Mouse (Mus musculus): ENCODE results near the gene Slc25a23. TPM values are rescaled to one million over a fixed set of nuclear protein-coding genes. Genes with fewer than 3 reads are reported as not detected.

The Slc25a23 gene
- polyA plus RNA-seq (2016; fragmentation: Nextera tagmentation; extraction: Ambion mirVana), result 20.3 and 21.3 TPM in 2 replicates

DNA sequence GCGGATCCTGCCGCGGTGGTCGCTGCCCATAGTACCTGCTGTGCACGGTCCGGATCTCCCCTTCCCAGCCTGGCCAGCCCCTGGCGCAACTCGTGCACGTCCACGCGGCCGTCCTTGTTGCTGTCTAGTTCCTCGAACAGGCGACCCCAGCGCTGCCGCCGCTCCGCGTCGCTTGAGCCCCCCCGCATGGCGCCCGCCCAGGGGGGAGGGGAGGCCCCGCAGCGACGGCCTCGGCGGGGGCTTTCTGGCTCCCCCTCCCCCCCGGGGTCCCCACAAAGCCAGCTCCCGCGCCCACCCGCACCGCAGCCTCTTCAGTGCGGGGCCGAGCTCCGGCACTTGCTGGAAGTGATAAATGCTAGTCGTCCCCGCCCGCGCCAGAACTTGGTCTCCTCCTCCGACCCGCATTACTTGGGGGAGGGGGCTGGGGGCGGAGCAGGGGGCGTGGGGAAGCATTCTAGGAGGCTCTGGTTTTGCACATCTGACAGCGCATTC lies at the start of gene Slc25a23:
Slc25a23 (minus strand) TSS at position 378 of the 492 bp plus-strand sequence.
- Histone ChIP-seq H3K4me1 (peaks cover 30% of the 10 kb centered on the region), H3K27me3 (peaks cover 36% of the 10 kb centered on the region), H3K27ac (peak within 1 kb of the TSS; percentile 90), H3K9me3 (no peaks in the 10 kb centered on the region), H3K4me2 (peak within 1 kb of the TSS; percentile 87), H3K36me3 (replicated peaks) (peaks cover 16% of the 10 kb centered on the region), H3K4me3 (replicated peaks) (peak within 1 kb of the TSS; percentile 69), H3K9ac (peak within 1 kb of the TSS; percentile 76)
- 1% methylated on average over 38 of the region's 45 CpGs for WGBS
- ATAC-seq (ENCODE audit: low FRiP score), result peak; percentile 80

DNA sequence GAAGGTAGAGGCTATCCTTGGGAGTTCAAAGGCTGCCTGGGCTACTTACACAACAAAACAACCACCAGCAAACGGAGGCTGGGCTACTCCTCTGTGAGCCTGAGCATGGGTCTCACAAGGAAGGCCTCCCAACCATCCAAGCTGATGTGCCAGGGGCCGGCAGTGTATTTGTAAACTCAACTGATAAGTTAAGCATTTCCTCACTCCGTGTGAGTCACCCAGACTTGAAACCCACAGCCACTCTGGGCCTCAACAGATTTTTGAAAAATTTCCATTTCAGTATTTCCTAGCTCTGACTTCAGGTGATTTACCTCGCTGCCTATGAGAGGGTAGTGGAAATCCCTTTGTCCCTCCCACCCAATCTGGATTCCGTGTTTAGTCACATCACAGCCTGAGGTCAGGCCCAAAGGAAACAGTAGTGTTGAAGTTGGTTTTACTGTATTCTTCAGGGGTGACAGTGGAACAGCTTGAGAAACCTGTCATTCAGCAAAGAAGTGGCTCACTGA lies 49.1 kb upstream of the Slc25a23 start:
- Histone ChIP-seq H3K27ac (no peak overlapping the region), H3K9me3 (no peaks in the 10 kb centered on the region), H3K4me3 (replicated peaks) (no peak overlapping the region), H3K9ac (no peak overlapping the region), H3K4me1 (peaks cover 29% of the 10 kb centered on the region), H3K36me3 (replicated peaks) (no peaks in the 10 kb centered on the region), H3K4me2 (no peak overlapping the region), H3K27me3 (no peaks in the 10 kb centered on the region)
- 60% methylated on average over 5 of the region's 5 CpGs for WGBS
- no peak for ATAC-seq (ENCODE audit: low FRiP score)

DNA sequence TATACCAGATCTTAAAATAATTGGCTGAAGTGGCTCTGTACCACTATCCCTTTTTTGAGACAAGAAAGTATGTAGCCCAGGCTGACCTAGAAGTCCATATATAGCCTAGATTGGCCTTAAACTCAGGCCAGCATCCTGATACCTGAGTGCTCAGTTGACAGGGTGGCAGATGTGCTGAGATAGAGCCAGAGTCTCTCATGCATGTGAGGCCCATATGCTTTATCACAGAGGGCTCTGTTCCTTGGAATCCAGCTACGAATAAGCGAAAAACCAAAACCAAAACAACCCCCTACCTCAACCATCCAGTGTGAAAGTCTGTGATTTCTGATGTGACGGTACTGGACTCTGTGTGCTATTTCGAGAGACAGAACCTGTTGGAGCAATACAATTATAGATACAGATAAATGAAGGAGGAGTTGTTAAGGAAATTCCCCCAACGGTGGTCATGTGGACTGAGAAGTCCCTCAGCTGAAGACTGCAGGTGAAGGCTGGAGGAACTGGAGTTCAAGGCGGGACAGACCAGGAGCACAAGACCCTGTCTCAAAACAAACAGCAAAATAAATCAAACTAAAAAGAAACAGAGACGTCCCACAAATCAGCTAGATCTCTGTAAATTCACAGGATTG lies 48.5 kb upstream of the Slc25a23 start:
- H3K4me2 ChIP-seq, result no peak overlapping the region
- 85% methylated on average over 7 of the region's 7 CpGs for WGBS
- no peaks in the 10 kb centered on the region for H3K27me3 ChIP-seq
- H3K9ac ChIP-seq, result no peak overlapping the region
- no peaks in the 10 kb centered on the region for H3K36me3 ChIP-seq (replicated peaks)
- peaks cover 29% of the 10 kb centered on the region for H3K4me1 ChIP-seq
- ATAC-seq (ENCODE audit: low FRiP score), result no peak
- H3K9me3 ChIP-seq, result no peaks in the 10 kb centered on the region
- no peak overlapping the region for H3K4me3 ChIP-seq (replicated peaks)
- H3K27ac ChIP-seq, result no peak overlapping the region

DNA sequence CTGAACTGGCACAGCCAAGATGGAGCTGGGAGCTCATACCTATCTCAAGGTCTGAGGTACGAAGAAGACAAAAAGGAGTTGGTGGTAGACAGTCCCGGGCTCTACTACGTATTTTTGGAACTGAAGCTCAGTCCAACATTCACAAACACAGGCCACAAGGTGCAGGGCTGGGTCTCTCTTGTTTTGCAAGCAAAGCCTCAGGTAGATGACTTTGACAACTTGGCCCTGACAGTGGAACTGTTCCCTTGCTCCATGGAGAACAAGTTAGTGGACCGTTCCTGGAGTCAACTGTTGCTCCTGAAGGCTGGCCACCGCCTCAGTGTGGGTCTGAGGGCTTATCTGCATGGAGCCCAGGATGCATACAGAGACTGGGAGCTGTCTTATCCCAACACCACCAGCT lies 47.4 kb upstream of the Slc25a23 start:
- Histone ChIP-seq H3K4me1 (peaks cover 29% of the 10 kb centered on the region), H3K4me3 (replicated peaks) (no peak overlapping the region), H3K27me3 (no peaks in the 10 kb centered on the region), H3K27ac (no peak overlapping the region), H3K4me2 (peak overlapping the region; percentile 86), H3K9me3 (no peaks in the 10 kb centered on the region), H3K9ac (no peak overlapping the region), H3K36me3 (replicated peaks) (no peaks in the 10 kb centered on the region)
- 89% methylated on average over 5 of the region's 5 CpGs for WGBS
- no peak for ATAC-seq (ENCODE audit: low FRiP score)

DNA sequence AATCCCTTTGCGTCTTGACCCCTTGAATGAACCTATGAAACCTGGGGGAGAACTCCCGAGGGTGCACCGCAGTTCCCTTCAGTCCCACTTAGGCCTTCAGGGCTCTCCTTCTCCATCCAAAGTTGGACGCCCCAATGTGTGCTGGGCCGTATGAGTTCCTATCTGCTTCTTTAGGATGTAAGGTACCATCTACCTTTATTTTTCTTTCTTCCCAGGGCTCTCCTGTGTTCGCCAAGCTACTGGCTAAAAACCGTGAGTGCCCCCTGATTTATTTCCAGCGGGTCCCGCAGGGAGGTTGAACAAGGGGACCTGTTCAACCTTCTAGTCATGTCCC lies 46.3 kb upstream of the Slc25a23 start:
- Histone ChIP-seq H3K4me1 (peaks cover 29% of the 10 kb centered on the region), H3K4me3 (replicated peaks) (peak overlapping the region; percentile 67), H3K9me3 (no peaks in the 10 kb centered on the region), H3K9ac (peak overlapping the region; percentile 75), H3K27me3 (no peaks in the 10 kb centered on the region), H3K36me3 (replicated peaks) (no peaks in the 10 kb centered on the region), H3K4me2 (peak overlapping the region; percentile 86), H3K27ac (no peak overlapping the region)
- ATAC-seq (ENCODE audit: low FRiP score), result no peak; the same call in 1 of the 2 replicates
- WGBS, result 8% methylated on average over 9 of the region's 9 CpGs

DNA sequence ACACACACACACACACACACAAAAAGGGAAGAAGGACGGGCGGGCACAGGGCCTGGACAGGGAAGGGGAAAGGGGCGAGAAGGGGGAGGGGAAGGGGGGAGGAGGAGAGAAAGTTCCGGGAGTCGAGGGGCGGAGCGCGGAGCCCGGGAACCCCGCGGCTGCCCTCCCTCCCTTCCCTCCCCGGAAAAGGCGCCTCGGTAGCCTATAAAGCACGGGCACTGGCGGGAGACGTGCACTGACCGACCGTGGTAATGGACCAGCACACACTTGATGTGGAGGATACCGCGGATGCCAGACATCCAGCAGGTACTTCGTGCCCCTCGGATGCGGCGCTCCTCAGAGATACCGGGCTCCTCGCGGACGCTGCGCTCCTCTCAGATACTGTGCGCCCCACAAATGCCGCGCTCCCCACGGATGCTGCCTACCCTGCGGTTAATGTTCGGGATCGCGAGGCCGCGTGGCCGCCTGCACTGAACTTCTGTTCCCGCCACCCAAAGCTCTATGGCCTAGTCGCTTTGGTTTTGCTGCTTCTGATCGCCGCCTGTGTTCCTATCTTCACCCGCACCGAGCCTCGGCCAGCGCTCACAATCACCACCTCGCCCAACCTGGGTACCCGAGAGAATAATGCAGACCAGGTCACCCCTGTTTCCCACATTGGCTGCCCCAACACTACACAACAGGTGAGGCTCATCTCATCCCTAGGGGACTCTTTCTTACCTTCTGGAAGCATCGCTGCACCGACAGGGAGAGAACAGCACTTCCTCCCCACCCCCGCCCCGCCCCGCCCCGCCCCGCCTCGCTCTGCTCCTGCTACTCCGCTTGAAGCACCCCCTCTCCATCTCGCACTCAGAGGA lies 45.7 kb upstream of the Slc25a23 start, which contains the start of gene Tnfsf9:
Tnfsf9 (plus strand) TSS at position 145 of the 854 bp plus-strand sequence.
- H3K27ac ChIP-seq, result peak within 1 kb of the TSS; percentile 21; the same call in 1 of the 2 replicates
- peak within 1 kb of the TSS; percentile 75 for H3K9ac ChIP-seq
- H3K9me3 ChIP-seq, result no peaks in the 10 kb centered on the region
- H3K4me2 ChIP-seq, result peak within 1 kb of the TSS; percentile 86
- H3K27me3 ChIP-seq, result no peaks in the 10 kb centered on the region
- peaks cover 29% of the 10 kb centered on the region for H3K4me1 ChIP-seq
- peak; percentile 87 for ATAC-seq (ENCODE audit: low FRiP score)
- no peaks in the 10 kb centered on the region for H3K36me3 ChIP-seq (replicated peaks)
- under 1% methylated on average over 58 of the region's 61 CpGs for WGBS
- peak within 1 kb of the TSS; percentile 67 for H3K4me3 ChIP-seq (replicated peaks)

DNA sequence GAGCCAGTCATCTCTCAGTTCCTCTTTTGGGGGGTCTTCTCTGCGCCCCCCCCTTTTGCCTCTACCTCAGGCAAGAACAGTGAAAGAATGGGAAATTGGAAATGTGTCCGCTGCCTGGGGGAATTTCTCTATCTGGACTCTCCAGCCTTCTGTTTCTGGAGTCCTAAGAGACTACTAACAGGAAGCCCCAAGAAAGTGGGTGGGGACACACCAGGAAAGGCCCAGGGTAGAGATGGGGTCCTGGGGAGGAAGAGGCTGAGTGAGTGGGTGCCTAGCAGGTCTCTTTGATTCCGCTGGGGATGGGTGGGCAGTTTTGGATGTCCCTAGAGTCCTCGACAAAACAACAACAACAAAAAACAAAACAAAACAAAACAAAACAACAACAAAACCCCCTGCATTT lies 44.8 kb upstream of the Slc25a23 start:
- no peak; the same call in 1 of the 2 replicates for ATAC-seq (ENCODE audit: low FRiP score)

DNA sequence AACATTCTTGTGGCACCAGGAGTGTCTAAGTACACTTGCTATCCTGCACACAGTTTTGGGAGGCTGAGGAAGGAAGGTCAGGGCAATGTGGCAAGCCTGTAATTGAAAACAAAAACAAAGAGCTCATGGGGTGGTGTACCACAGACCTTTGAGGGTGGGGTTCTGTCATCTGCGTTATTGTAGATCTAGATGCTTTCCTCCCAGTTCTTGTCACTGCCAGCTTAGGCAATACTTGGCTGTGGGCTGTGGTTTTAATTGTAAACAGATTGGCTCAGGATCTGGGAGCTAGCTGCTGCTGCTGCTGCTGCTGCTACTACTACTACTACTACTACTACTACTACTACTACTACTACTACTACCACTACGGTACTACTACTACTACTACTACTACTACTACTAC lies 42.6 kb upstream of the Slc25a23 start:
- H3K27me3 ChIP-seq, result no peaks in the 10 kb centered on the region
- no peak overlapping the region for H3K4me3 ChIP-seq (replicated peaks)
- WGBS, result 93% methylated on average over 2 of the region's 2 CpGs
- H3K9me3 ChIP-seq, result no peaks in the 10 kb centered on the region
- no peak for ATAC-seq (ENCODE audit: low FRiP score)
- H3K4me2 ChIP-seq, result no peak overlapping the region
- H3K9ac ChIP-seq, result no peak overlapping the region
- H3K27ac ChIP-seq, result no peak overlapping the region
- peaks cover 29% of the 10 kb centered on the region for H3K4me1 ChIP-seq
- no peaks in the 10 kb centered on the region for H3K36me3 ChIP-seq (replicated peaks)

More for the DNA sequence above, 44.8 kb upstream of the Slc25a23 start:
- Histone ChIP-seq H3K27ac (0 out of 2 replicates have a peak overlapping the region, but pooled peaks have one; percentile 21), H3K4me2 (peak overlapping the region; percentile 86), H3K4me1 (peaks cover 34% of the 10 kb centered on the region), H3K36me3 (replicated peaks) (no peaks in the 10 kb centered on the region), H3K27me3 (no peaks in the 10 kb centered on the region), H3K9ac (peak overlapping the region; percentile 75), H3K4me3 (replicated peaks) (peak overlapping the region; percentile 67), H3K9me3 (no peaks in the 10 kb centered on the region)
- WGBS, result 43% methylated on average over 4 of the region's 4 CpGs

DNA sequence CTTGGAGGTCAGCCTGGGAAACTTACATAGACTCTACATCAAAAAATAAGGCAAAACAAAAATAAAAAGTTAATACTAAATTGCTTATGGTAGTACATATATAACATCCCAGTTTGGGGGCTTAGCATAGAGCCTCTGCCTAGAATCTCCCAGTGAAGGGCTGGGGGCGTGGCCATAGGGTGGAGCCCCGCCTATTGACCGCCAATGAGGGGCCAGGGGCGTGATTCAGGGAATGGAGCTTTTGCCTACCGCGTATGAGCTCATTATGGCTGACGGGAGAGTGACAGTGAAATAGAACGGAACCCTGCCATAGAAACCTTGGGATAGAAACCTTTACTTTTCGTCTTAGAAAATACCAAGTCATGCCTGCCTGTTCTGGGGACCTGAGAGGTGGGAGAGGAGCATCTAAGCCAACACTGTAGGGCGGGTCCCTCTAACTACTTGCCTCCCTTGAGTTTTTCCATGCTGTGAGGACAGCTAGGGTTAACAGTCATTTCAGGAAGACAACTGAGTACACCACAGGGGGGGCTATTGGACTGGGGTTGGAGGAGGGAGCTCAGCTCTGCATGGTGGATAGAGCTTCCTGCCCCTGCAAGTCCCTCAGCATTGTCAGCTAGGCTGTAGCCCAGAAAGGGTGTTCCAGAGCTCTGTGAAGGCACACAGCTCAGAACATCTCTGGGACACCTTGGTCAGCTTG lies 40.1 kb upstream of the Slc25a23 start:
- H3K27me3 ChIP-seq, result 0 out of 2 replicates have a peak, but pooled peaks cover 3% of the 10 kb centered on the region
- no peaks in the 10 kb centered on the region for H3K9me3 ChIP-seq
- H3K36me3 ChIP-seq (replicated peaks), result no peaks in the 10 kb centered on the region
- no peak overlapping the region for H3K9ac ChIP-seq
- H3K4me3 ChIP-seq (replicated peaks), result no peak overlapping the region
- H3K4me1 ChIP-seq, result peaks cover 22% of the 10 kb centered on the region
- no peak for ATAC-seq (ENCODE audit: low FRiP score)
- H3K4me2 ChIP-seq, result no peak overlapping the region
- WGBS, result 9% methylated on average over 10 of the region's 10 CpGs
- no peak overlapping the region for H3K27ac ChIP-seq

DNA sequence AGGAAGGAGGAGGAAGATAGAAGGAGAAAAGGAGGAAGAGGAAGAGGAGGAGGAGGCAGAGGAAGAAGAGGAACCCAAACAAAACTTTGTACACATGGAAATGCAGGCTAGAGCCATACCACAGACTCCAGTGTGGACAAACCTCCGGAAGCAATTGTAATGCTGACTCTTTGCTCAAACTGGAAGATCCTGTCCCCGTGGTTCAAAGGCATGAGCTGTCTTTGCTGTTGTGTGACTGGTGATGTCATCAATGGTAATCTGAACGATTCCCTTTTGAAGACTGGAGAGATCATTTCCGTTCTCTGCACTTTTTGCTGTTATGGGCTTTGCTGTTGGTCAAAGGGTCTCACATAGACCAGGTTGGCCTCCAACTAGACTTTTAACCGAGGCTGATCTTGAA lies 38.7 kb upstream of the Slc25a23 start:
- peaks cover 16% of the 10 kb centered on the region for H3K4me1 ChIP-seq
- H3K27ac ChIP-seq, result no peak overlapping the region
- ATAC-seq (ENCODE audit: low FRiP score), result no peak
- no peaks in the 10 kb centered on the region for H3K9me3 ChIP-seq
- H3K36me3 ChIP-seq (replicated peaks), result no peaks in the 10 kb centered on the region
- WGBS, result 84% methylated on average over 5 of the region's 5 CpGs
- H3K4me3 ChIP-seq (replicated peaks), result no peak overlapping the region
- H3K9ac ChIP-seq, result no peak overlapping the region
- 0 out of 2 replicates have a peak, but pooled peaks cover 3% of the 10 kb centered on the region for H3K27me3 ChIP-seq
- no peak overlapping the region for H3K4me2 ChIP-seq

DNA sequence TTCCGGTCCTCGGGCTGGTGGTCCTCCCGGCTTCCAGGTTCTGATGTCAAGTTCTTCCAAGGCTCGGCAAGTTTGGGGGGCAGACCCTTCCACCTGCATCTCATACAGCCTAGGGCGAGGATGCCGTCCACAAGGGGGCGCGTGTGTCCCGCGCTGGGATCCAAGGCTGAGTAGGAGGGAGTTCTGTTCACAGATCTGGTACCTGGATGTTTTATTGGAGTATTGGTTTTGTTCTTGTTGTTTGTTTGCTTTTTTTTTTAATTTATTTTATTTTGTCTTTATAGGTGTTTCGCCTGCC lies 36.9 kb upstream of the Slc25a23 start:
- H3K4me1 ChIP-seq, result peaks cover 16% of the 10 kb centered on the region
- peak; percentile 84 for ATAC-seq (ENCODE audit: low FRiP score)
- H3K4me2 ChIP-seq, result peak overlapping the region; percentile 53
- H3K4me3 ChIP-seq (replicated peaks), result peak overlapping the region; percentile 12
- H3K9me3 ChIP-seq, result no peaks in the 10 kb centered on the region
- no peak overlapping the region for H3K9ac ChIP-seq
- H3K27ac ChIP-seq, result no peak overlapping the region
- WGBS, result 2% methylated on average over 11 of the region's 11 CpGs
- H3K36me3 ChIP-seq (replicated peaks), result no peaks in the 10 kb centered on the region
- H3K27me3 ChIP-seq, result 0 out of 2 replicates have a peak, but pooled peaks cover 3% of the 10 kb centered on the region

All from forebrain, embryonic 12.5 days (tissue).